Mouse (Mus musculus) adrenal gland, postnatal 0 days (tissue): ENCODE measurements around the gene Gtf2f1. TPM values are rescaled to one million over a fixed set of nuclear protein-coding genes. Genes with fewer than 3 reads are reported as not detected.

Source experiments
- polyA plus RNA-seq: library from polyadenylated mRNA; unstranded; fragments of >200 nt; fragmentation: Nextera tagmentation; extraction: Ambion mirVana; gene quantifications from 2 replicates; pipeline ENCODE4 v1.2.1, GENCODE M21; 2015

Gtf2f1 gene
- 29.7 and 47.9 TPM in 2 replicates for polyA plus RNA-seq

GRCm38 (mm10) chr17:57011236-57012141, at the start of gene Gtf2f1, which contains the start of gene Gm17949:
Gene Gtf2f1, minus strand, starts transcription at chr17:57011288.
Gene Gm17949, plus strand, starts transcription at chr17:57011469.

GRCm38 (mm10) chr17:57059486-57059977, 48.4 kb upstream of the Gtf2f1 start, which contains the start of gene Slc25a23:
Gene Slc25a23, minus strand, starts transcription at chr17:57059863.

GRCm38 (mm10) chr17:57058891-57059485, 47.9 kb upstream of the Gtf2f1 start, which contains the start of gene Crb3:
Gene Crb3, plus strand, starts transcription at chr17:57059105.

GRCm38 (mm10) chr17:57041554-57041953, 30.5 kb upstream of the Gtf2f1 start, which contains the start of gene Slc25a41:
Gene Slc25a41, minus strand, starts transcription at chr17:57041654.

GRCm38 (mm10) chr17:57030931-57031660, 20.0 kb upstream of the Gtf2f1 start, which contains the start of gene Khsrp:
Gene Khsrp, minus strand, starts transcription at chr17:57031522.

GRCm38 (mm10) chr17:56999968-57000609, 11.0 kb downstream of the Gtf2f1 start, which contains the start of gene Pspn:
Gene Pspn, minus strand, starts transcription at chr17:57000018.

GRCm38 (mm10) chr17:56997029-56997667, 13.9 kb downstream of the Gtf2f1 start, which contains the start of gene Alkbh7:
Gene Alkbh7, plus strand, starts transcription at chr17:56997339.

GRCm38 (mm10) chr17:56990115-56990746, 20.9 kb downstream of the Gtf2f1 start, which contains the start of gene Clpp:
Gene Clpp, plus strand, starts transcription at chr17:56990305.

GRCm38 (mm10) chr17:56982013-56982412, 29.1 kb downstream of the Gtf2f1 start, which contains the start of gene Acer1:
Gene Acer1, minus strand, starts transcription at chr17:56982126.

Other genes with a start within 250 kb of the Gtf2f1 start
- 26.3 and 33.9 TPM in 2 replicates for gene Dus3l, start 246.5 kb downstream of the Gtf2f1 start, polyA plus RNA-seq
- 0.17 and 0.46 TPM in 2 replicates for gene Prr22, start 241.0 kb downstream of the Gtf2f1 start, polyA plus RNA-seq
- gene Rfx2, start 180.3 kb downstream of the Gtf2f1 start, polyA plus RNA-seq, result 2.0 and 3.3 TPM in 2 replicates
- gene Acsbg2, start 136.8 kb downstream of the Gtf2f1 start, polyA plus RNA-seq, result not detected in 2 replicates
- gene 1700061G19Rik, start 135.8 kb downstream of the Gtf2f1 start, polyA plus RNA-seq, result 0.19 and 0.26 TPM in 2 replicates
- gene Mllt1, start 75.9 kb downstream of the Gtf2f1 start, polyA plus RNA-seq, result 13.6 and 14.1 TPM in 2 replicates
- gene Acer1, start 29.2 kb downstream of the Gtf2f1 start, polyA plus RNA-seq, result not detected in 2 replicates
- gene Clpp, start 21.0 kb downstream of the Gtf2f1 start, polyA plus RNA-seq, result 117 and 163 TPM in 2 replicates
- gene Alkbh7, start 13.9 kb downstream of the Gtf2f1 start, polyA plus RNA-seq, result 112 TPM in 2 replicates
- 4.4 and 7.9 TPM in 2 replicates for gene Pspn, start 11.3 kb downstream of the Gtf2f1 start, polyA plus RNA-seq
- gene Gm17949, start 181 bp upstream of the Gtf2f1 start, polyA plus RNA-seq, result 0.35 and 0.37 TPM in 2 replicates
- 20.2 and 25.9 TPM in 2 replicates for gene Khsrp, start 20.2 kb upstream of the Gtf2f1 start, polyA plus RNA-seq
- not detected in 2 replicates for gene Slc25a41, start 30.4 kb upstream of the Gtf2f1 start, polyA plus RNA-seq
- 2.0 and 3.5 TPM in 2 replicates for gene Crb3, start 47.8 kb upstream of the Gtf2f1 start, polyA plus RNA-seq
- gene Slc25a23, start 48.6 kb upstream of the Gtf2f1 start, polyA plus RNA-seq, result 12.5 and 14.0 TPM in 2 replicates
- gene Dennd1c, start 67.2 kb upstream of the Gtf2f1 start, polyA plus RNA-seq, result 0.93 and 2.0 TPM in 2 replicates
- gene Tubb4a, start 76.5 kb upstream of the Gtf2f1 start, polyA plus RNA-seq, result 28.5 and 110 TPM in 2 replicates
- 1.5 and 1.6 TPM in 2 replicates for gene Tnfsf9, start 94.0 kb upstream of the Gtf2f1 start, polyA plus RNA-seq
- not detected in 2 replicates for gene Cd70, start 138.5 kb upstream of the Gtf2f1 start, polyA plus RNA-seq
- gene Tnfsf14, start 182.9 kb upstream of the Gtf2f1 start, polyA plus RNA-seq, result 0.14 and 0.28 TPM in 2 replicates
- 63.5 and 85.8 TPM in 2 replicates for gene C3, start 216.8 kb upstream of the Gtf2f1 start, polyA plus RNA-seq
- 45.8 and 74.8 TPM in 2 replicates for gene Gpr108, start 237.2 kb upstream of the Gtf2f1 start, polyA plus RNA-seq
- 28.6 and 35.5 TPM in 2 replicates for gene Trip10, start 238.2 kb upstream of the Gtf2f1 start, polyA plus RNA-seq